Mouse (Mus musculus): ENCODE results near the gene Zbtb3. TPM values are rescaled to one million over a fixed set of nuclear protein-coding genes. Genes with fewer than 3 reads are reported as not detected.

The Zbtb3 gene
- total and polyA plus RNA-seq, 3 experiments = 1.2 to 2.5 (median 2.2) TPM

- TF ChIP-seq MYC (IDR thresholded peaks at IDR 0.05; ENCODE audit: low read depth, low read length) = no peak
- no peak for TF ChIP-seq CTCF (conservative IDR thresholded peaks at IDR 0.05 in 1 of 2, IDR thresholded peaks at IDR 0.05 in 1 of 2; ENCODE audit: low read depth in 2 of 2, low read length in 2 of 2)
- TF ChIP-seq JUND (conservative IDR thresholded peaks at IDR 0.05; ENCODE audit: low read depth, low read length) = no peak
- TF ChIP-seq ETS1 (conservative IDR thresholded peaks at IDR 0.05; ENCODE audit: low read depth, low read length) = no peak
- TF ChIP-seq EP300 (IDR thresholded peaks at IDR 0.05; ENCODE audit: low read length) = no peak
- no peak for TF ChIP-seq CHD2 (IDR thresholded peaks at IDR 0.05; ENCODE audit: low read length)
- no peak for TF ChIP-seq NRF1 (IDR thresholded peaks at IDR 0.05; ENCODE audit: low read depth, low read length)
- TF ChIP-seq TBP (conservative IDR thresholded peaks at IDR 0.05; ENCODE audit: low read depth, low read length) = no peak
- TF ChIP-seq UBTF (IDR thresholded peaks at IDR 0.05; ENCODE audit: low read depth, low read length) = no peak
- no peak for TF ChIP-seq JUN (IDR thresholded peaks at IDR 0.05; ENCODE audit: insufficient read depth, low read depth, low read length)
- Histone ChIP-seq H3K4me2 (ENCODE audit: insufficient read depth, low read depth, poor library complexity, severe bottlenecking) (no peak overlapping the region), H3K27me3 (replicated peaks) (no peaks in the 10 kb centered on the region), H3K4me3 (replicated peaks in 1 of 3; ENCODE audit: low read depth in 2 of 3, low read length in 2 of 3, poor library complexity in 1 of 3) (no peak overlapping the region), H3K9me3 (replicated peaks; ENCODE audit: low read length) (peaks cover 15% of the 10 kb centered on the region), H3K79me2 (replicated peaks; ENCODE audit: control insufficient read depth, extremely low read depth, insufficient read depth, poor library complexity, severe bottlenecking) (peaks cover 1% of the 10 kb centered on the region), H3K27ac (ENCODE audit: insufficient read depth, low read depth) (no peak overlapping the region), H3K4me1 (ENCODE audit: control insufficient read depth in 1 of 2, insufficient read depth in 2 of 2) (peaks cover 1 to 9% of the 10 kb centered on the region in 2 experiments; a peak in 3 of 4 replicates), H3K9ac (ENCODE audit: insufficient read depth, low read depth) (no peak overlapping the region), H3K36me3 (replicated peaks in 1 of 2; ENCODE audit: control insufficient read depth in 1 of 2, insufficient read depth in 1 of 2, low read length in 1 of 2) (peaks cover 21 to 41% of the 10 kb centered on the region in 2 experiments)
- no peak for DNase-seq (ENCODE audit: extremely low read depth)
- in situ Hi-C loops (cut with MboI; ENCODE audit: low pct_ligation_motif_present, low pct_unique_long_range_greater_than_20kb, low sequenced_read_pairs) = no loop called here
- dilution Hi-C loops (cut with MboI; ENCODE audit: extremely low pct_ligation_motif_present, extremely low pct_unique_long_range_greater_than_20kb, low sequenced_read_pairs) = no loop called here
These were observed 12.2 kb upstream of the Zbtb3 start for GRCm38 (mm10) chr19:8790171-8790570.

GRCm38 (mm10) chr19:8798264-8798946 lies 4.0 kb upstream of the Zbtb3 start, which contains the start of gene Polr2g:
Polr2g (minus strand) TSS chr19:8798577.
- no peaks in the 10 kb centered on the region for H3K27me3 ChIP-seq (replicated peaks)
- peak within 1 kb of the TSS; percentile 59 for H3K27ac ChIP-seq (ENCODE audit: insufficient read depth, low read depth)
- peaks cover 18 to 30% of the 10 kb centered on the region in 2 experiments for H3K36me3 ChIP-seq (replicated peaks in 1 of 2; ENCODE audit: control insufficient read depth in 1 of 2, insufficient read depth in 1 of 2, low read length in 1 of 2)
- peak within 1 kb of the TSS; percentile 79 for H3K9ac ChIP-seq (ENCODE audit: insufficient read depth, low read depth)
- peak within 1 kb of the TSS; percentile 84 for H3K4me2 ChIP-seq (ENCODE audit: insufficient read depth, low read depth, poor library complexity, severe bottlenecking)
- dilution Hi-C loops (cut with MboI; ENCODE audit: extremely low pct_ligation_motif_present, extremely low pct_unique_long_range_greater_than_20kb, low sequenced_read_pairs) = no loop called here
- DNase-seq (ENCODE audit: extremely low read depth) = peak; percentile 95
- peaks cover 5 to 21% of the 10 kb centered on the region in 2 experiments; a peak in 3 of 4 replicates for H3K4me1 ChIP-seq (ENCODE audit: control insufficient read depth in 1 of 2, insufficient read depth in 2 of 2)
- H3K79me2 ChIP-seq (replicated peaks; ENCODE audit: control insufficient read depth, extremely low read depth, insufficient read depth, poor library complexity, severe bottlenecking) = peaks cover 31% of the 10 kb centered on the region
- H3K9me3 ChIP-seq (replicated peaks; ENCODE audit: low read length) = peaks cover 10% of the 10 kb centered on the region
- in situ Hi-C loops (cut with MboI; ENCODE audit: low pct_ligation_motif_present, low pct_unique_long_range_greater_than_20kb, low sequenced_read_pairs) = no loop called here
- peak within 1 kb of the TSS; percentile 80 to 93 (median 89) for H3K4me3 ChIP-seq (replicated peaks in 1 of 3; ENCODE audit: low read depth in 2 of 3, low read length in 2 of 3, poor library complexity in 1 of 3)
- TF ChIP-seq IRF4 (IDR thresholded peaks at IDR 0.05; ENCODE audit: low read depth, low read length) (peak; percentile 80), MYC (IDR thresholded peaks at IDR 0.05; ENCODE audit: low read depth, low read length) (peak; percentile 52; the same call in 1 of the 2 replicates), POLR2AphosphoS2 (IDR thresholded peaks at IDR 0.05; ENCODE audit: low read depth, low read length) (peak; percentile 75; the same call in 1 of the 2 replicates), JUND (conservative IDR thresholded peaks at IDR 0.05; ENCODE audit: low read depth, low read length) (0 out of 2 replicates have a peak, but pooled peaks have one; percentile 6), NRF1 (IDR thresholded peaks at IDR 0.05; ENCODE audit: low read depth, low read length) (0 out of 2 replicates have a peak, but pooled peaks have one; percentile 38), UBTF (IDR thresholded peaks at IDR 0.05; ENCODE audit: low read depth, low read length) (no peak), ELF1 (IDR thresholded peaks at IDR 0.05; ENCODE audit: low read depth, low read length) (peak; percentile 88), RAD21 (IDR thresholded peaks at IDR 0.05; ENCODE audit: low read depth, low read length) (no peak), NELFE (IDR thresholded peaks at IDR 0.05; ENCODE audit: low read depth, low read length) (peak; percentile 90), MXI1 (IDR thresholded peaks at IDR 0.05; ENCODE audit: low read depth, low read length) (peak; percentile 79), ZMIZ1 (IDR thresholded peaks at IDR 0.05; ENCODE audit: low read depth, low read length) (peak; percentile 72; the same call in 1 of the 2 replicates), MAZ (IDR thresholded peaks at IDR 0.05; ENCODE audit: low read depth, low read length) (no peak), ZC3H11A (IDR thresholded peaks at IDR 0.05; ENCODE audit: low read depth, low read length) (no peak), GABPA (IDR thresholded peaks at IDR 0.05; ENCODE audit: insufficient replicate concordance, low read depth, low read length) (no peak), ZKSCAN1 (IDR thresholded peaks at IDR 0.05; ENCODE audit: borderline replicate concordance, low read depth, low read length) (no peak), TCF12 (IDR thresholded peaks at IDR 0.05; ENCODE audit: low read depth, low read length) (peak; percentile 96), JUN (IDR thresholded peaks at IDR 0.05; ENCODE audit: insufficient read depth, low read depth, low read length) (no peak), MAX (IDR thresholded peaks at IDR 0.05; ENCODE audit: low read length) (peak; percentile 77), PAX5 (IDR thresholded peaks at IDR 0.05; ENCODE audit: low read length) (no peak), BHLHE40 (IDR thresholded peaks at IDR 0.05; ENCODE audit: low read depth, low read length) (peak; percentile 83), RCOR1 (conservative IDR thresholded peaks at IDR 0.05; ENCODE audit: low read depth, low read length) (no peak), E2F4 (IDR thresholded peaks at IDR 0.05; ENCODE audit: insufficient replicate concordance, low read depth, low read length) (no peak; the same call in 1 of the 2 replicates), KAT2A (IDR thresholded peaks at IDR 0.05; ENCODE audit: insufficient replicate concordance, low read length) (peak; percentile 66; the same call in 1 of the 2 replicates), EP300 (IDR thresholded peaks at IDR 0.05; ENCODE audit: low read length) (peak; percentile 21; the same call in 1 of the 2 replicates), USF1 (IDR thresholded peaks at IDR 0.05; ENCODE audit: low read depth, low read length) (peak; percentile 30)
